Mouse (Mus musculus): ENCODE results near the gene Smg1.

The Smg1 gene

GRCm38 (mm10) chr7:118143123-118143522, 100.3 kb downstream of the Smg1 start:
- no peak for DNase-seq (ENCODE audit: low read depth, low spot score)

- no peak for DNase-seq (ENCODE audit: low read depth, low spot score)
Measured at GRCm38 (mm10) chr7:118141271-118141670, 102.2 kb downstream of the Smg1 start.

- peak; percentile 36 for DNase-seq (ENCODE audit: low read depth, low spot score)
Measured at GRCm38 (mm10) chr7:118135128-118135527, 108.3 kb downstream of the Smg1 start.

GRCm38 (mm10) chr7:118129430-118130041, 113.9 kb downstream of the Smg1 start, which contains the start of gene Arl6ip1:
Arl6ip1 (minus strand) TSS chr7:118129662.
- DNase-seq (ENCODE audit: low read depth, low spot score) = peak; percentile 99

GRCm38 (mm10) chr7:118128925-118129429, 114.5 kb downstream of the Smg1 start:
- DNase-seq (ENCODE audit: low read depth, low spot score) = no peak

- no peak for DNase-seq (ENCODE audit: low read depth, low spot score)
Measured at GRCm38 (mm10) chr7:118126219-118126875, 117.1 kb downstream of the Smg1 start.

GRCm38 (mm10) chr7:118125736-118126135, 117.7 kb downstream of the Smg1 start:
- DNase-seq (ENCODE audit: low read depth, low spot score) = no peak

GRCm38 (mm10) chr7:118123512-118124411, 119.7 kb downstream of the Smg1 start:
- no peak for DNase-seq (ENCODE audit: low read depth, low spot score)

GRCm38 (mm10) chr7:118122235-118122634, 121.2 kb downstream of the Smg1 start:
- no peak for DNase-seq (ENCODE audit: low read depth, low spot score)

- DNase-seq (ENCODE audit: low read depth, low spot score) = no peak
Measured at GRCm38 (mm10) chr7:118120654-118121053, 122.8 kb downstream of the Smg1 start.

GRCm38 (mm10) chr7:118119946-118120345, 123.5 kb downstream of the Smg1 start:
- DNase-seq (ENCODE audit: low read depth, low spot score) = no peak

GRCm38 (mm10) chr7:118119142-118119541, 124.3 kb downstream of the Smg1 start:
- DNase-seq (ENCODE audit: low read depth, low spot score) = peak; percentile 79

- DNase-seq (ENCODE audit: low read depth, low spot score) = no peak
Measured at GRCm38 (mm10) chr7:118118426-118118825, 125.0 kb downstream of the Smg1 start.

- no peak for DNase-seq (ENCODE audit: low read depth, low spot score)
Measured at GRCm38 (mm10) chr7:118117539-118118210, 125.8 kb downstream of the Smg1 start.

GRCm38 (mm10) chr7:118116787-118117538, 126.5 kb downstream of the Smg1 start:
- peak; percentile 83 for DNase-seq (ENCODE audit: low read depth, low spot score)

GRCm38 (mm10) chr7:118115877-118116568, 127.4 kb downstream of the Smg1 start, which contains the start of gene Rps15a:
Rps15a (minus strand) TSS chr7:118116188.
- DNase-seq (ENCODE audit: low read depth, low spot score) = peak; percentile 98

- no peak for DNase-seq (ENCODE audit: low read depth, low spot score)
Measured at GRCm38 (mm10) chr7:118115533-118115876, 128.0 kb downstream of the Smg1 start.

GRCm38 (mm10) chr7:118113541-118114297, 129.8 kb downstream of the Smg1 start:
- no peak for DNase-seq (ENCODE audit: low read depth, low spot score)

- no peak for DNase-seq (ENCODE audit: low read depth, low spot score)
Measured at GRCm38 (mm10) chr7:118111128-118111527, 132.3 kb downstream of the Smg1 start.

Measured in R1 (cell line).